Mouse (Mus musculus) kidney, adult 9 months (tissue): ENCODE data around the gene Arvcf.

ENCODE experiments used
- DNase-seq: peaks from one replicate; pipeline ENCODE4 v3.0.0; 2022

Gene Arvcf

GRCm38 (mm10) chr16:18356961-18357360 is 9.0 kb downstream of the Arvcf start:
- no peak for DNase-seq

GRCm38 (mm10) chr16:18357977-18358376 is 10.0 kb downstream of the Arvcf start:
- DNase-seq, result no peak

- no peak for DNase-seq
Observed at GRCm38 (mm10) chr16:18360151-18360805, 12.3 kb downstream of the Arvcf start.

GRCm38 (mm10) chr16:18362948-18363347 is 15.0 kb downstream of the Arvcf start:
- peak; percentile 60 for DNase-seq

- no peak for DNase-seq
Observed at GRCm38 (mm10) chr16:18366849-18367248, 18.9 kb downstream of the Arvcf start.

GRCm38 (mm10) chr16:18370197-18370596 is 22.2 kb downstream of the Arvcf start:
- DNase-seq, result no peak

GRCm38 (mm10) chr16:18373632-18374031 is 25.6 kb downstream of the Arvcf start:
- DNase-seq, result no peak

- DNase-seq, result peak; percentile 62
Observed at GRCm38 (mm10) chr16:18376297-18376954, 28.4 kb downstream of the Arvcf start.

GRCm38 (mm10) chr16:18377203-18377602 is 29.2 kb downstream of the Arvcf start:
- peak; percentile 77 for DNase-seq

GRCm38 (mm10) chr16:18378489-18378888 is 30.5 kb downstream of the Arvcf start:
- DNase-seq, result peak; percentile 69

GRCm38 (mm10) chr16:18379338-18380001 is 31.5 kb downstream of the Arvcf start:
- DNase-seq, result peak; percentile 69

GRCm38 (mm10) chr16:18380495-18381063 is 32.6 kb downstream of the Arvcf start:
- DNase-seq, result no peak

- DNase-seq, result no peak
Observed at GRCm38 (mm10) chr16:18381621-18382258, 33.8 kb downstream of the Arvcf start.

GRCm38 (mm10) chr16:18383045-18383726 is 35.2 kb downstream of the Arvcf start:
- peak; percentile 59 for DNase-seq

- DNase-seq, result peak; percentile 74
Observed at GRCm38 (mm10) chr16:18383756-18384155, 35.8 kb downstream of the Arvcf start.

- DNase-seq, result no peak
Observed at GRCm38 (mm10) chr16:18384211-18384610, 36.2 kb downstream of the Arvcf start.

GRCm38 (mm10) chr16:18384659-18385058 is 36.7 kb downstream of the Arvcf start:
- DNase-seq, result no peak

- no peak for DNase-seq
Observed at GRCm38 (mm10) chr16:18385411-18385810, 37.4 kb downstream of the Arvcf start.

- no peak for DNase-seq
Observed at GRCm38 (mm10) chr16:18386451-18386850, 38.5 kb downstream of the Arvcf start.

GRCm38 (mm10) chr16:18386972-18387371 is 39.0 kb downstream of the Arvcf start:
- no peak for DNase-seq

GRCm38 (mm10) chr16:18387704-18388582 is 40.0 kb downstream of the Arvcf start:
- no peak for DNase-seq
